In genomic region chr7:114007565-114007964, GRCm38 (mm10) we compare ENCODE assay signal across 8 mouse cellular contexts.
A peak's percentile ranks its signal among the peaks of the same experiment; 100 is the strongest.
DNase-seq lines count a peak whose midpoint lies in the region; ATAC-seq lines count a peak whose summit lies in the region.

No protein-coding gene starts in this region.

- no peak for ATAC-seq in hindbrain, embryonic 13.5 days (ENCODE audit: low FRiP score)
- 0 out of 2 replicates have a peak, but pooled peaks have one; percentile 28 for ATAC-seq in embryonic facial prominence, embryonic 12.5 days (ENCODE audit: insufficient number of reproducible peaks, insufficient read depth, low FRiP score, low TSS enrichment)

- intact Hi-C loops in gastrocnemius, postnatal 36 days (cut with DNase I): no loop called here

- peak; percentile 27 for DNase-seq in hindbrain, embryonic 10.5 days (ENCODE audit: low spot score)
- peak; percentile 38 for DNase-seq in urinary bladder, postnatal 14 days (ENCODE audit: low spot score)
- DNase-seq in urinary bladder, adult 2 months (ENCODE audit: low spot score): no peak
- peak; percentile 22 for DNase-seq in naive thymus-derived CD4-positive, alpha-beta T cell, adult 2 months (ENCODE audit: low read depth)
- DNase-seq in gastrocnemius, postnatal 36 days: no peak
- DNase-seq in spleen, adult 12 weeks (ENCODE audit: low spot score): no peak

- WGBS in hindbrain, embryonic 10.5 days: 75% methylated on average over 5 of the region's 5 CpGs
- 69% methylated on average over 5 of the region's 5 CpGs for WGBS in hindbrain, embryonic 13.5 days
- 76% methylated on average over 5 of the region's 5 CpGs for WGBS in embryonic facial prominence, embryonic 12.5 days

- H3K27me3 ChIP-seq in hindbrain, embryonic 10.5 days (ENCODE audit: insufficient read depth, poor library complexity, severe bottlenecking): no peaks in the 10 kb centered on the region; the same call in 1 of the 2 replicates
- no peaks in the 10 kb centered on the region; the same call in 1 of the 2 replicates for H3K27me3 ChIP-seq in hindbrain, embryonic 13.5 days
- H3K27me3 ChIP-seq in embryonic facial prominence, embryonic 12.5 days: no peaks in the 10 kb centered on the region; the same call in none of the 2 replicates

- no peaks in the 10 kb centered on the region for H3K36me3 ChIP-seq in hindbrain, embryonic 10.5 days
- H3K36me3 ChIP-seq in hindbrain, embryonic 13.5 days: no peaks in the 10 kb centered on the region
- H3K36me3 ChIP-seq in embryonic facial prominence, embryonic 12.5 days: no peaks in the 10 kb centered on the region

- H3K27ac ChIP-seq in hindbrain, embryonic 10.5 days: no peak overlapping the region
- H3K27ac ChIP-seq in hindbrain, embryonic 13.5 days: no peak overlapping the region
- no peak overlapping the region for H3K27ac ChIP-seq in embryonic facial prominence, embryonic 12.5 days

- peaks cover 30% of the 10 kb centered on the region for H3K4me1 ChIP-seq in hindbrain, embryonic 10.5 days (replicated peaks)
- peaks cover 30% of the 10 kb centered on the region for H3K4me1 ChIP-seq in hindbrain, embryonic 13.5 days (replicated peaks)
- no peaks in the 10 kb centered on the region for H3K4me1 ChIP-seq in embryonic facial prominence, embryonic 12.5 days

- H3K9ac ChIP-seq in hindbrain, embryonic 13.5 days: no peak overlapping the region
- no peak overlapping the region for H3K9ac ChIP-seq in embryonic facial prominence, embryonic 12.5 days

- H3K9me3 ChIP-seq in hindbrain, embryonic 10.5 days: no peaks in the 10 kb centered on the region
- H3K9me3 ChIP-seq in hindbrain, embryonic 13.5 days: no peaks in the 10 kb centered on the region
- H3K9me3 ChIP-seq in embryonic facial prominence, embryonic 12.5 days: no peaks in the 10 kb centered on the region

- no peak overlapping the region for H3K4me2 ChIP-seq in hindbrain, embryonic 13.5 days
- no peak overlapping the region for H3K4me2 ChIP-seq in embryonic facial prominence, embryonic 12.5 days (replicated peaks)

- no peak overlapping the region for H3K4me3 ChIP-seq in hindbrain, embryonic 10.5 days
- no peak overlapping the region for H3K4me3 ChIP-seq in hindbrain, embryonic 13.5 days
- no peak overlapping the region for H3K4me3 ChIP-seq in embryonic facial prominence, embryonic 12.5 days

Comparison
In these comparisons a context has a peak if more than half of its experiments do, and no peak if none do; other contexts are left out.
1. DNase-seq: peak in hindbrain, embryonic 10.5 days (single experiment), urinary bladder, postnatal 14 days (single experiment) and naive thymus-derived CD4-positive, alpha-beta T cell, adult 2 months (single experiment); none in urinary bladder, adult 2 months (single experiment), gastrocnemius, postnatal 36 days (0 of 2) and spleen, adult 12 weeks (single experiment).